Mouse (Mus musculus) hindbrain, postnatal 0 days (tissue): ENCODE data around the gene Hist1h3h. TPM values are rescaled to one million over a fixed set of nuclear protein-coding genes. Genes with fewer than 3 reads are reported as not detected.
"Not testable (repeated sequence)": the region's sequence is repeated elsewhere in the genome, so short reads cannot be mapped to it uniquely, and the experiment has no call there.

ENCODE experiments used
- ATAC-seq: fragments of 200-750 bp; cut with Nextera tagmentation; 2 replicates; pipeline ENCODE4 v1.8.0; 2017; ENCODE audit warnings: mild to moderate bottlenecking, moderate TSS enrichment, moderate library complexity
- DNase-seq: peaks from one replicate; pipeline ENCODE4 v3.0.0-alpha.2; 2015; ENCODE audit warnings: low spot score
- H3K27ac ChIP-seq: fragments of 300-500 bp; sonication (generic); 2 replicates; pipeline ENCODE4 v1.5.1; 2014; ENCODE audit warnings: mild to moderate bottlenecking
- H3K27me3 ChIP-seq: fragments of 300-500 bp; sonication (generic); 2 replicates; pipeline ENCODE4 v1.6.1; 2014; ENCODE audit warnings: low read length, mixed read lengths; ENCODE audit not compliant: insufficient read depth
- H3K36me3 ChIP-seq: fragments of 300-500 bp; sonication (generic); 2 replicates; pipeline ENCODE4 v1.6.1; 2014; ENCODE audit warnings: low read length, mixed read lengths; ENCODE audit not compliant: insufficient read depth
- H3K4me1 ChIP-seq: fragments of 300-500 bp; sonication (generic); 2 replicates; pipeline ENCODE4 v1.6.1; 2014; ENCODE audit warnings: antibody characterized with exemption, low read length, mixed read lengths; ENCODE audit not compliant: insufficient read depth
- H3K4me2 ChIP-seq: fragments of 300-500 bp; sonication (generic); 2 replicates; pipeline ENCODE4 v1.6.1; 2014; ENCODE audit warnings: low read depth, mild to moderate bottlenecking, low read length, moderate library complexity, mixed read lengths
- H3K4me3 ChIP-seq: fragments of 300-500 bp; sonication (generic); 2 replicates; pipeline ENCODE4 v1.5.1; 2014; ENCODE audit warnings: low read length
- H3K9ac ChIP-seq: fragments of 300-500 bp; sonication (generic); replicated peaks from 2 replicates; pipeline ENCODE4 v1.6.1; 2014; ENCODE audit warnings: mild to moderate bottlenecking, low read length, moderate library complexity, mixed read lengths
- H3K9me3 ChIP-seq: fragments of 300-500 bp; sonication (generic); 2 replicates; pipeline ENCODE4 v1.6.1; 2016; ENCODE audit warnings: low read length, mixed read lengths
- CTCF ChIP-seq: IDR thresholded peaks from 2 replicates; pipeline ENCODE4 v1.5.1; 2016; ENCODE audit warnings: antibody characterized with exemption, control low read depth, low read depth
- WGBS: fragments of 180-500 bp; shearing (Covaris S2); extraction: QIAGEN DNeasy Blood & Tissue Kit; methylation state at CpG from one replicate; pipeline ENCODE4 v1.1.7; 2014; 5-methylcytosine and 5-hydroxymethylcytosine counted together
- polyA plus RNA-seq: library from polyadenylated mRNA; unstranded; fragments of >200 nt; fragmentation: Nextera tagmentation; extraction: Ambion mirVana; gene quantifications from 2 replicates; pipeline ENCODE4 v1.2.1, GENCODE M21; 2015
- total RNA-seq: library from RNA; depleted of rRNA; stranded (reverse); fragments of >200 nt; gene quantifications from 2 replicates; pipeline ENCODE4 v1.2.3, GENCODE M21; 2014

Hist1h3h gene
- total and polyA plus RNA-seq, 2 experiments from 2014 or later = 6.2 to 1,004 TPM

GRCm38 (mm10) chr13:21711698-21712097 is 5.8 kb upstream of the Hist1h3h start:
- H3K9me3 ChIP-seq = no peaks in the 10 kb centered on the region
- peak overlapping the region; percentile 76 for H3K4me3 ChIP-seq
- no peaks in the 10 kb centered on the region for H3K36me3 ChIP-seq
- no peak for TF ChIP-seq CTCF
- ATAC-seq (no peak), DNase-seq (no peak)
- peak overlapping the region; percentile 46; the same call in 1 of the 2 replicates for H3K9ac ChIP-seq
- 25% methylated on average over 4 of the region's 4 CpGs for WGBS
- H3K4me2 ChIP-seq = peak overlapping the region; percentile 82
- no peaks in the 10 kb centered on the region for H3K4me1 ChIP-seq
- H3K27ac ChIP-seq = no peak overlapping the region
- no peaks in the 10 kb centered on the region for H3K27me3 ChIP-seq

DNA sequence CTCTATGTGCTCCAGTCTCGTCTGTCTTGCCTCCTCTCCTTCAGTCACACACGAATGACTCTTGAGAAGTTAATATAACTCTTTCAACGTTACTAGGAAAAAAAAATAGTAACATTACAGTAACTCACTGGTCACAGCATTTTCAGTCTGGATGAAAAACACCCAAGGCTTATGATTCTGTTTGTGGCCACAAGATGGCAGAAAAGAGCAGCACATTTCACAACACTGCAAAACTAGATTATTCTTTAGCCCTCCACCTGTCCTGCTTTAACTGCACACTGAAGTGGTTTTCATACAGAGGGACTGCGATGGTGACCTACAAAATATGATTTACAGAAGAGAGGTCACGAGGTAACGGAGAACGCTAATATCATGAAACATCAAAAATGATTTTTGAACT is 2.7 kb upstream of the Hist1h3h start:
- Histone ChIP-seq H3K4me2 (peak overlapping the region; percentile 72), H3K27me3 (no peaks in the 10 kb centered on the region), H3K27ac (no peak overlapping the region), H3K9ac (peak overlapping the region; percentile 37; the same call in 1 of the 2 replicates), H3K36me3 (no peaks in the 10 kb centered on the region), H3K4me1 (peaks cover 7% of the 10 kb centered on the region; the same call in 1 of the 2 replicates), H3K4me3 (peak overlapping the region; percentile 38), H3K9me3 (no peaks in the 10 kb centered on the region)
- peak; percentile 92 for TF ChIP-seq CTCF
- 0% methylated on average over 7 of the region's 7 CpGs for WGBS
- ATAC-seq = no peak
- DNase-seq = peak; percentile 77

- Histone ChIP-seq H3K27ac (peak overlapping the region; percentile 79), H3K4me3 (peak overlapping the region; percentile 38), H3K27me3 (no peaks in the 10 kb centered on the region), H3K4me2 (peak overlapping the region; percentile 72), H3K9ac (peak overlapping the region; percentile 37; the same call in 1 of the 2 replicates), H3K9me3 (no peaks in the 10 kb centered on the region), H3K36me3 (no peaks in the 10 kb centered on the region), H3K4me1 (peaks cover 7% of the 10 kb centered on the region; the same call in 1 of the 2 replicates)
- ATAC-seq (no peak), DNase-seq (peak; percentile 19)
- TF ChIP-seq CTCF = no peak
- WGBS = under 1% methylated on average over 20 of the region's 22 CpGs
Measured at GRCm38 (mm10) chr13:21715131-21715863, 2.2 kb upstream of the Hist1h3h start.

DNA sequence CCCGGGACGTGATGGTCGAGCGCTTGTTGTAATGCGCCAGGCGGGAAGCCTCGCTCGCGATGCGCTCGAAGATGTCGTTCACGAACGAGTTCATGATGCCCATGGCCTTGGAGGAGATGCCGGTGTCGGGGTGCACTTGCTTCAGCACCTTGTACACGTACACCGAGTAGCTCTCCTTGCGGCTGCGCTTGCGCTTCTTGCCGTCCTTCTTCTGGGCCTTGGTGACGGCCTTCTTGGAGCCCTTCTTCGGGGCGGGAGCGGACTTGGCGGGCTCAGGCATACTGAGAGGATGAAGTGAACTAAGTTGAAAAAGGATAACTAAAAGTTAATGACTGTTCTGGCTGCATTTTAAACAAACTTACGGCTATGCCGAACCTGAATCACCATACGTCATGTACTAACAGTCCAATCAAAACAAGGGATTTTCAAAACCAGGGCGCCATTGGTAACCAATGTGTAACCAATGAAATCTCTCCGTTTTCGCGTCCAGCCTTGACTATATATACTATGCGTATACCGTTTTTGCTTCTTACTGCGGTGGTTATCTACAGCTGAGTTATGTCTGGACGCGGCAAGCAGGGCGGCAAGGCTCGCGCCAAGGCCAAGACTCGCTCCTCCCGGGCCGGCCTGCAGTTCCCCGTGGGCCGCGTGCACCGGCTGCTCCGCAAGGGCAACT is 1.5 kb upstream of the Hist1h3h start, which contains the start of the genes Hist1h2bl and Hist1h2ai:
TSS of gene Hist1h2bl (minus strand) at position 280 of the 676 bp plus-strand sequence.
TSS of gene Hist1h2ai (plus strand) at position 559 of the 676 bp plus-strand sequence.
- peak within 1 kb of the TSS; percentile 72 for H3K4me2 ChIP-seq
- H3K9me3 ChIP-seq, H3K4me1 ChIP-seq, H3K27me3 ChIP-seq, H3K36me3 ChIP-seq: not testable (repeated sequence)
- ATAC-seq (peak; percentile 95), DNase-seq (peak; percentile 97)
- H3K27ac ChIP-seq = peak within 1 kb of the TSS; percentile 79
- H3K4me3 ChIP-seq = peak within 1 kb of the TSS; percentile 38
- under 1% methylated on average over 27 of the region's 50 CpGs for WGBS
- H3K9ac ChIP-seq = peak within 1 kb of the TSS; percentile 44

DNA sequence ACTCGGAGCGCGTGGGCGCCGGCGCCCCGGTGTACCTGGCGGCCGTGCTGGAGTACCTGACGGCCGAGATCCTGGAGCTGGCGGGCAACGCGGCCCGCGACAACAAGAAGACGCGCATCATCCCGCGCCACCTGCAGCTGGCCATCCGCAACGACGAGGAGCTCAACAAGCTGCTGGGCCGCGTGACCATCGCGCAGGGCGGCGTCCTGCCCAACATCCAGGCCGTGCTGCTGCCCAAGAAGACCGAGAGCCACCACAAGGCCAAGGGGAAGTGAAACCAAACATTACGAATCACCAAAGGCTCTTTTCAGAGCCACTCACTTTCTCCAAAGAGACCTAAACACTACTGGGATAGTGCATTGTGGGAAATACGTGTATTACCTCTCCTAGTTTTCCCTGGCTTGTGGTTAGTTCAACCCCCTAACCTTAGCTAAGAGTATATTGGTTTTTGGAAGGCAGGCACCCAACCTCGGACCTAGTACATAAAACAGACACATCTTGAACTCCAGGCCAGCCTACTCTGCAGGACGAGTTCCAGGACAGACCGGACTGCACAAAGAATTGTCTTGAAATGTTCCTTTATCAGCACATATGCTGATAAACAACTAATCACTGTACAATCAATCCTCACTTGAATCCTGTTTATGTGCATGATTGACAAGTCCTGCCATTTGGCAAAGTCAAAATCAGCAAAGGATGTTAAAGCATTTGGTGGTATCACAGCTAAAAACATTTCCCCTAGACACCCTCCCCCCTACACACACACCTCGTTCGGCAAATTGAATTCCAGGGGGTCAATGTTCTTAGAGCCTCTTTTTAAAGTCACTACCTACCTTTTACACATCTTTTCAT is 693 bp upstream of the Hist1h3h start:
- not testable (repeated sequence) for H3K4me1 ChIP-seq, ATAC-seq, H3K27me3 ChIP-seq, H3K9me3 ChIP-seq, H3K36me3 ChIP-seq
- Histone ChIP-seq H3K27ac (peak overlapping the region; percentile 79), H3K4me3 (peak overlapping the region; percentile 38), H3K9ac (peak overlapping the region; percentile 44), H3K4me2 (peak overlapping the region; percentile 72)
- DNase-seq = peak; percentile 22
- WGBS = 0% methylated on average over 9 of the region's 38 CpGs

DNA sequence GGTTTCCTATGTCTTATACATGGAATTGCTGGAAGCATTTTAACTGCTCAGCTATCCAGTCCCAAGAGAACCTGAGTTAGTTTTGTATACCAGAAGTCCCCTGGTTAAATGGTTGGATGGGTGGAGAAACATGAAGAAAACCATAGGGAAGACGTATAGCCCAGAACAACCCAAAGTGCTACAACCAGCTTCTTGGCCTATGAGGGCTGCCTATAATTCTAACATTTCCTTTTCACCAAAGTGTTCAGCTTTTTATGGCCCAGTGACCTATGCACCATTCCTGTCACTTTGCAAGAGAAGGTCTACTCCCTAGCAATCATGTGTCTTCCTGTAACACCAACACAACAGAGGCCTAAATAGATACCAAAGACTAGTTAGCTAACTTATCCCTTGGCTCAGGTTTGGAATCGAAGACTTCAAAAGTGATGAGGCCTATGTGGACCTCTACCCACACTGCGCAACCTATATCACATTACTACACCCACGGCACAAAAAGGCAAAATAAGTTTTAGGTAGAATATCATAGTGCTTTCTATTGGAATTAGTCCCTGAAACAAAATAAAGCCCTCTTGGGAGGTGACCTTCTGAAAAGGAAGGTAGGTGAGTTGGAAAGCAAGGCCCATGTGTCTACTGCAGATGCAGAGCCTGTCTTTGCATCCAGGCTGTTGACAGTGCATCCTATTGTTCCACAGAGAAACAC is 1.1 kb downstream of the Hist1h3h start:
- peaks cover 9% of the 10 kb centered on the region; the same call in 1 of the 2 replicates for H3K4me1 ChIP-seq
- H3K4me3 ChIP-seq = peak overlapping the region; percentile 31
- no peak for DNase-seq
- 63% methylated on average over 4 of the region's 4 CpGs for WGBS
- no peak for ATAC-seq
- H3K27ac ChIP-seq = 0 out of 2 replicates have a peak overlapping the region, but pooled peaks have one; percentile 58
- peak overlapping the region; percentile 72 for H3K4me2 ChIP-seq
- no peaks in the 10 kb centered on the region for H3K36me3 ChIP-seq
- H3K9me3 ChIP-seq = no peaks in the 10 kb centered on the region
- H3K9ac ChIP-seq = peak overlapping the region; percentile 44
- no peak for TF ChIP-seq CTCF
- no peaks in the 10 kb centered on the region for H3K27me3 ChIP-seq

DNA sequence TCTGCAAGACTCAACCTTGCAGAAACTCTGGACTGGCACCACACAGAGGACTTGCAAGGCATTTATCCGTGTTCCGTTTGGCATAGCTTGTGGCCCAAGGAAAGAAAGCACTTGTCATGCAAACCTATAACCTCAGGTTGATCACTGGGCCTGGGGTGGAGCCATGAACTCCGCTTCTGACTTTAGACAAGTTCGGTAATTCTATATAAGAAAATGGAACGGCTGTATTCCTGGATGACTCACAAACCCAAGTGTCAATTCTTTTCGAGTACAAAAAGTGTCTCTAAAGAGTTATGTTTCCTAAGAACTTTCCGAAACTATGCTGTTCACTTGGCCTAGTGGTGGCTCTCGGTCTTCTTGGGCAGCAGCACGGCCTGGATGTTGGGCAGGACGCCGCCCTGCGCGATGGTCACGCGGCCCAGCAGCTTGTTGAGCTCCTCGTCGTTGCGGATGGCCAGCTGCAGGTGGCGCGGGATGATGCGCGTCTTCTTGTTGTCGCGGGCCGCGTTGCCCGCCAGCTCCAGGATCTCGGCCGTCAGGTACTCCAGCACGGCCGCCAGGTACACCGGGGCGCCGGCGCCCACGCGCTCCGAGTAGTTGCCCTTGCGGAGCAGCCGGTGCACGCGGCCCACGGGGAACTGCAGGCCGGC is 3.8 kb downstream of the Hist1h3h start:
- H3K4me2 ChIP-seq = peak overlapping the region; percentile 59
- H3K27ac ChIP-seq = peak overlapping the region; percentile 66; the same call in 1 of the 2 replicates
- WGBS = 1% methylated on average over 19 of the region's 44 CpGs
- not testable (repeated sequence) for H3K9me3 ChIP-seq, H3K27me3 ChIP-seq, H3K4me1 ChIP-seq, H3K9ac ChIP-seq, H3K36me3 ChIP-seq, DNase-seq
- ATAC-seq = peak; percentile 18
- peak overlapping the region; percentile 39 for H3K4me3 ChIP-seq

GRCm38 (mm10) chr13:21721757-21722372 is 4.4 kb downstream of the Hist1h3h start, which contains the start of gene Hist1h2bm:
TSS of gene Hist1h2bm (plus strand) at chr13:21722044.
- ATAC-seq (peak; percentile 96), DNase-seq (peak; percentile 93)
- Histone ChIP-seq H3K4me2 (peak within 1 kb of the TSS; percentile 59), H3K4me3 (peak within 1 kb of the TSS; percentile 39), H3K9ac (0 out of 2 replicates have a peak within 1 kb of the TSS, but pooled peaks have one; percentile 5), H3K27ac (peak within 1 kb of the TSS; percentile 88)
- H3K36me3 ChIP-seq, H3K4me1 ChIP-seq, H3K9me3 ChIP-seq, H3K27me3 ChIP-seq: not testable (repeated sequence)
- WGBS = under 1% methylated on average over 36 of the region's 37 CpGs
